Mouse (Mus musculus): ENCODE results near the gene Slc39a11. TPM values are rescaled to one million over a fixed set of nuclear protein-coding genes. Genes with fewer than 3 reads are reported as not detected.

Slc39a11 gene
- polyA plus RNA-seq, 1 experiment, result 6.5 TPM

GRCm38 (mm10) chr11:113284951-113285741 lies 364.7 kb downstream of the Slc39a11 start:
- Histone ChIP-seq H3K4me3 (ENCODE audit: insufficient read depth, low read depth, low read length) (no peak overlapping the region), H3K27ac (replicated peaks; ENCODE audit: low read depth, low read length) (no peak overlapping the region), H3K4me1 (ENCODE audit: control insufficient read depth, insufficient read depth, insufficient read length, low read length) (no peaks in the 10 kb centered on the region)

- no peak overlapping the region for H3K27ac ChIP-seq (replicated peaks; ENCODE audit: low read depth, low read length)
- no peaks in the 10 kb centered on the region for H3K4me1 ChIP-seq (ENCODE audit: control insufficient read depth, insufficient read depth, insufficient read length, low read length)
- no peak overlapping the region for H3K4me3 ChIP-seq (ENCODE audit: insufficient read depth, low read depth, low read length)
Observed at GRCm38 (mm10) chr11:113283376-113283811, 366.5 kb downstream of the Slc39a11 start.

- Histone ChIP-seq H3K4me3 (ENCODE audit: insufficient read depth, low read depth, low read length) (no peak overlapping the region), H3K4me1 (ENCODE audit: control insufficient read depth, insufficient read depth, insufficient read length, low read length) (no peaks in the 10 kb centered on the region), H3K27ac (replicated peaks; ENCODE audit: low read depth, low read length) (no peak overlapping the region)
Observed at GRCm38 (mm10) chr11:113278238-113278637, 371.6 kb downstream of the Slc39a11 start.

DNA sequence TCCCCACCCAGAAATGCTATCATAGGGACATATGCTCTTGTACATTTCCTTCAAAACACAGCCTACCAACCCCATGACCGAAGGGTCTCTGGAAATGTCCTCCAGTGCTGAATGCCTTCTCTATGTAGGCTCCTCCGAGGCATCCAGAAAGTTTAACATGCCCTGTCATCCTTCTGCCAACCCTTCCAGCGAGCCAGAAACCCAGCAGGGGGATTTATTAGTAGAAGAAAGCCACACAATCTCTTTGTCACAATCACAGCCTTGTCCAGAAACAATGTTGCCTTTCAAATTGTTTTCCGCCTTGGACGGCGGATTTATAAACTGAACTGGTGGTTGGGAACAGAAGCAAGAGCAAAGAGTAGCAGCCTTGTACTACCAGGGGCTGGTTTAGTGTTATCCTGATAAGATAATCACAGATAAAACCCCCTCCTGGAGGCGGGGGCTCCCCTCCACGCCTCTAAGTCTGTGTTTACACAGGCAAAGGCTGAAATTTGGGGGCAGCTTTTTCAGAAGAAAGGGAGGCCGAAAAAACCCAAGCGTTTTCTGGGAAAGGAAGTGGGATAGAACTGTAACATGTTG lies 372.8 kb downstream of the Slc39a11 start:
- H3K27ac ChIP-seq (replicated peaks; ENCODE audit: low read depth, low read length), result no peak overlapping the region
- no peak overlapping the region for H3K4me3 ChIP-seq (ENCODE audit: insufficient read depth, low read depth, low read length)
- no peaks in the 10 kb centered on the region for H3K4me1 ChIP-seq (ENCODE audit: control insufficient read depth, insufficient read depth, insufficient read length, low read length)

DNA sequence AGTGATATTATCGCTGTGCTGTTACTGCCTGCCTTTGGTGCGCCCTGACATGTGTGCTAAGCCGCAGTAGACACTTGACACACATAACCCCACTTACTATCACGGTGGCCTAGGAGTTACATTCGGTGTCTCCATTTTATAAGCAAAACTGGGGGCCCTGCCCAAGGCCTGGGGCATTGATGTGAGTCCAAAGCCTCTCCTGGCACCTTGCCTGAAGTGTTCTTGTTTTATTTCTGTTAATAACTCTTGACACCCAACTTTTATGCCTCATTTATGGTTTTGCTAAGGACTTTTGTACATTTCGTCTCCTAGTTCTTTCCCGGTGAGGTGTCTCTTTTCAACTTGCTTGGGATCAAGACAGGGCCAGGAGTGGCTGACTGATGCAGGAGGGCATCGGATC lies 373.4 kb downstream of the Slc39a11 start:
- Histone ChIP-seq H3K27ac (replicated peaks; ENCODE audit: low read depth, low read length) (no peak overlapping the region), H3K4me3 (ENCODE audit: insufficient read depth, low read depth, low read length) (no peak overlapping the region), H3K4me1 (ENCODE audit: control insufficient read depth, insufficient read depth, insufficient read length, low read length) (no peaks in the 10 kb centered on the region)

DNA sequence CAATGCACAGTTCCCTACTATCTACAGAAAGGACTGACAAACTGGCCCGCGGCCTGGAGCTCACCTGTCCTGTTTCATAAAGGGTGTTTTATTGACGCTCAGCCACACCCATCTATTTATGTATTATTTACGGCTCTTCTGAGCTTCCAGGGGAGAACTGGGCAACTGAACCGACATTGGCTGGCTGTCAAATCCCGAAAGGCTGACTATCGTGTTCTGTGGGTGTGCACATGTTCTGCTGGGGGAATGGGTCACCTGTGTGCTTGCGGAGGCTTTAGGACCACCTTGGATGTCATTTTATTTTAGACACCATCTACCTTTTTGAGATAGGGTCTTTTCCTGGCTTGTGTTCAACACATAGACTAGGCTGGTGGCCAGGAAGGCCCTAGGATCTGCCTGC lies 375.8 kb downstream of the Slc39a11 start:
- Histone ChIP-seq H3K4me1 (ENCODE audit: control insufficient read depth, insufficient read depth, insufficient read length, low read length) (no peaks in the 10 kb centered on the region), H3K4me3 (ENCODE audit: insufficient read depth, low read depth, low read length) (no peak overlapping the region), H3K27ac (replicated peaks; ENCODE audit: low read depth, low read length) (no peak overlapping the region)

DNA sequence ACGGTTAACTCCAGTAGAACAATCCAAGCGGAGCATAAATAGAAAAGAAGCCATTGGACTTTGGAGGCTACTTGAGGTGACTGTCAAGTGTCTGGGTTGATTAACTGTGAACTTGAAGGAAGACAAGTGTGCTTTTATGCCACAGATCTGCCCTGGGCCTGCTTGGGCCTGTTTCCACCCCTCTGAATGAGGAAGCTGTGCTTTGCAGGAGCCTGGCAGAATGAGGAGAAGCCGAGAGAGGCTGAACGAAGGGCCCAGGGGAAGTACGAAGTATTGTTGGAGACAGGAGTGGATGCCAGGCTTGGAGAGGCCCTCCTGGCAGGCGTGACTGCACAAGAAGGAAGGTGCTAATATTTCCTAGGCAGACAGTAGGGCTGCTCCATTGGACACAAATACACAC lies 378.0 kb downstream of the Slc39a11 start:
- no peak overlapping the region for H3K27ac ChIP-seq (replicated peaks; ENCODE audit: low read depth, low read length)
- H3K4me1 ChIP-seq (ENCODE audit: control insufficient read depth, insufficient read depth, insufficient read length, low read length), result no peaks in the 10 kb centered on the region

GRCm38 (mm10) chr11:113268831-113269319 lies 381.0 kb downstream of the Slc39a11 start:
- H3K4me3 ChIP-seq (ENCODE audit: insufficient read depth, low read depth, low read length), result no peak overlapping the region
- H3K27ac ChIP-seq (replicated peaks; ENCODE audit: low read depth, low read length), result no peak overlapping the region
- no peaks in the 10 kb centered on the region for H3K4me1 ChIP-seq (ENCODE audit: control insufficient read depth, insufficient read depth, insufficient read length, low read length)

More for the DNA sequence above, 378.0 kb downstream of the Slc39a11 start:
- no peak overlapping the region for H3K4me3 ChIP-seq (ENCODE audit: insufficient read depth, low read depth, low read length)

GRCm38 (mm10) chr11:113267516-113268230 lies 382.2 kb downstream of the Slc39a11 start:
- H3K4me3 ChIP-seq (ENCODE audit: insufficient read depth, low read depth, low read length), result no peak overlapping the region
- H3K4me1 ChIP-seq (ENCODE audit: control insufficient read depth, insufficient read depth, insufficient read length, low read length), result no peaks in the 10 kb centered on the region
- H3K27ac ChIP-seq (replicated peaks; ENCODE audit: low read depth, low read length), result no peak overlapping the region

- Histone ChIP-seq H3K4me3 (ENCODE audit: insufficient read depth, low read depth, low read length) (no peak overlapping the region), H3K27ac (replicated peaks; ENCODE audit: low read depth, low read length) (no peak overlapping the region), H3K4me1 (ENCODE audit: control insufficient read depth, insufficient read depth, insufficient read length, low read length) (no peaks in the 10 kb centered on the region)
Observed at GRCm38 (mm10) chr11:113266706-113267105, 383.2 kb downstream of the Slc39a11 start.

- H3K4me3 ChIP-seq (ENCODE audit: insufficient read depth, low read depth, low read length), result no peak overlapping the region
- no peak overlapping the region for H3K27ac ChIP-seq (replicated peaks; ENCODE audit: low read depth, low read length)
- H3K4me1 ChIP-seq (ENCODE audit: control insufficient read depth, insufficient read depth, insufficient read length, low read length), result no peaks in the 10 kb centered on the region
Observed at GRCm38 (mm10) chr11:113265567-113265966, 384.3 kb downstream of the Slc39a11 start.

GRCm38 (mm10) chr11:113263971-113264370 lies 385.9 kb downstream of the Slc39a11 start:
- Histone ChIP-seq H3K4me3 (ENCODE audit: insufficient read depth, low read depth, low read length) (no peak overlapping the region), H3K27ac (replicated peaks; ENCODE audit: low read depth, low read length) (no peak overlapping the region), H3K4me1 (ENCODE audit: control insufficient read depth, insufficient read depth, insufficient read length, low read length) (no peaks in the 10 kb centered on the region)

GRCm38 (mm10) chr11:113262062-113262461 lies 387.8 kb downstream of the Slc39a11 start:
- Histone ChIP-seq H3K27ac (replicated peaks; ENCODE audit: low read depth, low read length) (no peak overlapping the region), H3K4me1 (ENCODE audit: control insufficient read depth, insufficient read depth, insufficient read length, low read length) (no peaks in the 10 kb centered on the region), H3K4me3 (ENCODE audit: insufficient read depth, low read depth, low read length) (no peak overlapping the region)

DNA sequence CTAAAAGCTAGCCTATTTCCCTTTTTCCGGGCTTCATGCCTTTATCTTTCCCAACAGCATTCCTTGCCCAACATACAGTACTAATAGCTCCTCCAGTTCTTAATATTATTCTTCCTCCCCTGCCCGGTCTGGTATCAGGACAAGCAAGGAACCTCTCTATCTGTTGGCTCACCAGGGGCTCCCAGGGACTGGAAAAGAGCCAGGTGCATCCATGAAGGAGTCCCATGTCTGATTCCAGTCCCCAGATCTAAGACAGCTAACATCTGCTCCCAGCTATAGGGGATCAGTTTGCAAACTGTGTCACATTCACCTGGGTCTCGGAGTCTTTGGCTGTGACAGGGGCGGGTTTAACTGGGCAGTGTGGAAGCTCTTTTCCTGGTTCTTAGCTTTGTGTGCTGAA lies 388.5 kb downstream of the Slc39a11 start:
- H3K4me3 ChIP-seq (ENCODE audit: insufficient read depth, low read depth, low read length), result no peak overlapping the region
- no peaks in the 10 kb centered on the region for H3K4me1 ChIP-seq (ENCODE audit: control insufficient read depth, insufficient read depth, insufficient read length, low read length)
- H3K27ac ChIP-seq (replicated peaks; ENCODE audit: low read depth, low read length), result no peak overlapping the region

GRCm38 (mm10) chr11:113259712-113260382 lies 390.0 kb downstream of the Slc39a11 start:
- Histone ChIP-seq H3K4me1 (ENCODE audit: control insufficient read depth, insufficient read depth, insufficient read length, low read length) (no peaks in the 10 kb centered on the region), H3K4me3 (ENCODE audit: insufficient read depth, low read depth, low read length) (no peak overlapping the region), H3K27ac (replicated peaks; ENCODE audit: low read depth, low read length) (no peak overlapping the region)

Measured in brown adipose tissue, adult 24 weeks (tissue).